Comparison of ENCODE assay signal across 8 mouse cellular contexts in genomic region chr19:47014447-47015381, GRCm38 (mm10). TPM values are rescaled to one million over a fixed set of nuclear protein-coding genes. Genes with fewer than 3 reads are reported as not detected.
DNase-seq lines count a peak whose midpoint lies in the region; ATAC-seq lines count a peak whose summit lies in the region.

Ina (plus strand) TSS chr19:47014698.
Nt5c2 (minus strand) TSS chr19:47015153.

- peak; percentile 17 to 23 for DNase-seq in spleen, postnatal 10 days (ENCODE audit: low spot score in 2 of 2)
- DNase-seq in spleen, adult 12 weeks (ENCODE audit: low spot score): no peak
- peak; percentile 55 to 77 for DNase-seq in cerebellum, postnatal 4 days (ENCODE audit: low spot score in 2 of 2)
- DNase-seq in kidney, postnatal 4 days: peak; percentile 64 to 76
- peak; percentile 71 for DNase-seq in retina, embryonic 14.5 days (ENCODE audit: low spot score)
- no peak for DNase-seq in T-cell, adult 2 months (ENCODE audit: low spot score)

- no peak within 1 kb of the TSS for H3K9ac ChIP-seq in liver, embryonic 15.5 days

- peaks cover 93% of the 10 kb centered on the region for H3K27me3 ChIP-seq in liver, embryonic 15.5 days

- H3K4me1 ChIP-seq in liver, embryonic 15.5 days (replicated peaks): peaks cover 28% of the 10 kb centered on the region

- peak within 1 kb of the TSS; percentile 64 for H3K4me2 ChIP-seq in liver, embryonic 15.5 days

- no peaks in the 10 kb centered on the region for H3K9me3 ChIP-seq in liver, embryonic 15.5 days (replicated peaks)

- WGBS in liver, embryonic 15.5 days (ENCODE audit: insufficient replicate concordance): under 1% methylated on average over 124 of the region's 124 CpGs

- H3K4me3 ChIP-seq in liver, embryonic 15.5 days (replicated peaks): peak within 1 kb of the TSS; percentile 43

- ATAC-seq in granulocyte monocyte progenitor cell, adult 5-6 weeks (replicated peaks; ENCODE audit: poor library complexity, severe bottlenecking): peak; percentile 41; the same call in 1 of the 2 replicates
- ATAC-seq in liver, embryonic 15.5 days (ENCODE audit: insufficient read depth): peak; percentile 37; the same call in 1 of the 2 replicates

- H3K27ac ChIP-seq in liver, embryonic 15.5 days (replicated peaks): no peak within 1 kb of the TSS

- no peaks in the 10 kb centered on the region for H3K36me3 ChIP-seq in liver, embryonic 15.5 days (replicated peaks)

RNA-seq across cellular contexts. Expression of gene Ina, which starts in this region (rescaled TPM):
- total RNA-seq in granulocyte monocyte progenitor cell, adult 5-6 weeks (2014; fragmentation: Nextera tagmentation): not detected in 2 replicates
- not detected in 2 replicates for total RNA-seq in granulocyte monocyte progenitor cell, adult 5-6 weeks (2017)
- 0.23 and 0.36 TPM in 2 replicates for polyA plus RNA-seq in liver, embryonic 15.5 days (2015; fragmentation: Nextera tagmentation; extraction: Ambion mirVana)

RNA-seq across cellular contexts. Expression of gene Nt5c2, which starts in this region (rescaled TPM):
- 62.3 and 65.3 TPM in 2 replicates for total RNA-seq in granulocyte monocyte progenitor cell, adult 5-6 weeks (2014; fragmentation: Nextera tagmentation)
- 67.6 and 84.5 TPM in 2 replicates for total RNA-seq in granulocyte monocyte progenitor cell, adult 5-6 weeks (2017)
- polyA plus RNA-seq in liver, embryonic 15.5 days (2015; fragmentation: Nextera tagmentation; extraction: Ambion mirVana): 42.7 and 44.4 TPM in 2 replicates

Comparison
In these comparisons a context has a peak if more than half of its experiments do, and no peak if none do; other contexts are left out.
1. DNase-seq: peak in spleen, postnatal 10 days (2 of 2), cerebellum, postnatal 4 days (2 of 2), kidney, postnatal 4 days (2 of 2) and retina, embryonic 14.5 days (single experiment); none in spleen, adult 12 weeks (single experiment) and T-cell, adult 2 months (single experiment).